Mouse (Mus musculus) neural tube, embryonic 14.5 days (tissue): ENCODE data around the gene Dcaf8. TPM values are rescaled to one million over a fixed set of nuclear protein-coding genes. Genes with fewer than 3 reads are reported as not detected.

ENCODE experiments used
- ATAC-seq: fragments of 200-750 bp; cut with Nextera tagmentation; 2 replicates; pipeline ENCODE4 v1.8.0; 2017; ENCODE audit warnings: low read depth, mild to moderate bottlenecking, moderate TSS enrichment, moderate library complexity
- H3K27ac ChIP-seq: fragments of 300-500 bp; sonication (generic); 2 replicates; pipeline ENCODE4 v1.5.1; 2014; ENCODE audit warnings: low read depth, mild to moderate bottlenecking, control low read depth, low read length, moderate library complexity, mixed read lengths
- H3K27me3 ChIP-seq: fragments of 300-500 bp; sonication (generic); 2 replicates; pipeline ENCODE4 v1.6.1; 2014; ENCODE audit warnings: low read length; ENCODE audit not compliant: control insufficient read depth, insufficient read depth
- H3K36me3 ChIP-seq: fragments of 300-500 bp; sonication (generic); 2 replicates; pipeline ENCODE4 v1.6.1; 2014; ENCODE audit warnings: low read length, mixed read lengths; ENCODE audit not compliant: control insufficient read depth, insufficient read depth
- H3K4me1 ChIP-seq: fragments of 300-500 bp; sonication (generic); 2 replicates; pipeline ENCODE4 v1.6.1; 2014; ENCODE audit warnings: low read length; ENCODE audit not compliant: control insufficient read depth, insufficient read depth
- H3K4me2 ChIP-seq: fragments of 300-500 bp; sonication (generic); 2 replicates; pipeline ENCODE4 v1.6.1; 2014; ENCODE audit warnings: mild to moderate bottlenecking, low read depth, low read length, control low read depth
- H3K4me3 ChIP-seq: fragments of 300-500 bp; sonication (generic); 2 replicates; pipeline ENCODE4 v1.5.1; 2014; ENCODE audit warnings: low read depth, low read length, control low read depth, mixed read lengths
- H3K9ac ChIP-seq: fragments of 300-500 bp; sonication (generic); replicated peaks from 2 replicates; pipeline ENCODE4 v1.6.1; 2014; ENCODE audit warnings: low read depth, mild to moderate bottlenecking, control low read depth, low read length, mixed read lengths
- H3K9me3 ChIP-seq: fragments of 300-500 bp; sonication (generic); 2 replicates; pipeline ENCODE4 v1.6.1; 2016; ENCODE audit warnings: low read length; ENCODE audit not compliant: control insufficient read depth
- WGBS: fragments of 180-500 bp; shearing (Covaris S2); extraction: QIAGEN DNeasy Blood & Tissue Kit; methylation state at CpG from one replicate; pipeline ENCODE4 v1.1.7; 2014; 5-methylcytosine and 5-hydroxymethylcytosine counted together
- polyA plus RNA-seq: library from polyadenylated mRNA; unstranded; fragments of >200 nt; fragmentation: Nextera tagmentation; extraction: Ambion mirVana; gene quantifications from 2 replicates; pipeline ENCODE4 v1.2.1, GENCODE M21; 2014

Gene Dcaf8
- polyA plus RNA-seq, 1 experiment from 2014 or later, result 72.3 TPM

DNA sequence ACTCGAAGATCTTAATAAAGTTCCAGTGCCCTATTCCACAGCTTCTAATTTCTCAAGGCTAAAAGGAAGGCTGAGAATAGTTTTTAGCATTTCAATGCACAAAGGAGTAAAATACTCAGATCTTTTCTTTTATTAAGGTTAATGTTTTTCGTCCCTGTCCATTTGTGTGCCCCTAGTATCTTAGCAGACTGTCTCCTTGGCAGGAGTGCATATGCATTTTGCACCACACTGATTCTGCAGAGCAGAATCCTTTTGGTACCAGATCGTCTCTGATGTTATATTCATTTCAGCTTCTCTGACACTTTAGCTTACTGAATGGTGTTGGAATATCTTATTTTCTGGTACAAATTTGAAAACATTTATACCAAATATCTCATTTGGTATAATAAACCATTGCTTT, 33.9 kb downstream of the Dcaf8 start:
- Histone ChIP-seq H3K9me3 (no peaks in the 10 kb centered on the region), H3K4me2 (no peak overlapping the region), H3K27ac (no peak overlapping the region), H3K4me3 (no peak overlapping the region), H3K4me1 (no peaks in the 10 kb centered on the region), H3K9ac (no peak overlapping the region), H3K36me3 (peaks cover 17% of the 10 kb centered on the region), H3K27me3 (no peaks in the 10 kb centered on the region)
- WGBS, result 96% methylated on average over 3 of the region's 3 CpGs
- ATAC-seq, result no peak

DNA sequence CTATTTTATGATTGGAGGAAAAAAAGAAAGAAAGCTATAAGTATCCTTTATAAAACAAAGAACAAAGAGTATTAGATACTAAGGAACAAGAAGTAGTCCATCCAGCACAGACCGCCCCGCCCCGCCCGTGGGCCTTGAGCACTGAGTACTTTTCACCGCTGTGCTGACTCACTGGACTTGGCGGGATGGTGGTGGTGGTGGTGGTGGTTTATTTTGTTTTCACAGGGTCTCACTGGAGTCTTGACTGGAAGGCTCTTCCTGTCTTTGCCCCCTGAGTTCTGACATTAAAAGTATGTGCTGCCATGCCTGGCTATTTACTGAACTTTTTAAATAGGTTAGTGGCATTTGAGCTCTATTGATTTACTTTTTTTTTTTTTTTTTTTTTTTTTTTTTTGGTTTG, 35.2 kb downstream of the Dcaf8 start:
- Histone ChIP-seq H3K27me3 (no peaks in the 10 kb centered on the region), H3K4me2 (no peak overlapping the region), H3K36me3 (peaks cover 25% of the 10 kb centered on the region; the same call in 1 of the 2 replicates), H3K27ac (no peak overlapping the region), H3K9ac (no peak overlapping the region), H3K9me3 (no peaks in the 10 kb centered on the region), H3K4me3 (no peak overlapping the region), H3K4me1 (no peaks in the 10 kb centered on the region)
- 98% methylated on average over 6 of the region's 6 CpGs for WGBS
- no peak for ATAC-seq

DNA sequence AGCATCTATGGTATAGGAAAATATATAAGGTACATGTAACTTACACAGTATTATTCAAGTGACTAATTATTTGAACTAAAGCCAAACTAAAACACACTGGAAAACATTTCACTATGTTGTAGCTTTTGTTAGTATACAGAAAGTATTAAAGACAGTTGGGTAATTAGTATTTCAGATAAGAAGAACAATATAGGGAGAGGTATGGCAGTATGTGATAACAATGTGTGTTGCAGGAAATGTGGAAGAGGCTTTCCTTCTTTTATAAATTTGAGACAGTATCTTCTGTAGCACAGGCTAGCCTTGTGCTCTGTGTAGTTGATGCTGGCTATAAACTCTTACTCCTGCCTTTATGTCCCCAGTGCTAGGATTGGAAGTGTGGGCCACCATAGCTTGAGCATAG, 36.0 kb downstream of the Dcaf8 start:
- H3K27ac ChIP-seq, result no peak overlapping the region
- no peak overlapping the region for H3K4me2 ChIP-seq
- H3K27me3 ChIP-seq, result no peaks in the 10 kb centered on the region
- peaks cover 34% of the 10 kb centered on the region for H3K36me3 ChIP-seq
- no peaks in the 10 kb centered on the region for H3K9me3 ChIP-seq
- no peak overlapping the region for H3K4me3 ChIP-seq
- H3K4me1 ChIP-seq, result no peaks in the 10 kb centered on the region
- H3K9ac ChIP-seq, result no peak overlapping the region
- no peak for ATAC-seq

DNA sequence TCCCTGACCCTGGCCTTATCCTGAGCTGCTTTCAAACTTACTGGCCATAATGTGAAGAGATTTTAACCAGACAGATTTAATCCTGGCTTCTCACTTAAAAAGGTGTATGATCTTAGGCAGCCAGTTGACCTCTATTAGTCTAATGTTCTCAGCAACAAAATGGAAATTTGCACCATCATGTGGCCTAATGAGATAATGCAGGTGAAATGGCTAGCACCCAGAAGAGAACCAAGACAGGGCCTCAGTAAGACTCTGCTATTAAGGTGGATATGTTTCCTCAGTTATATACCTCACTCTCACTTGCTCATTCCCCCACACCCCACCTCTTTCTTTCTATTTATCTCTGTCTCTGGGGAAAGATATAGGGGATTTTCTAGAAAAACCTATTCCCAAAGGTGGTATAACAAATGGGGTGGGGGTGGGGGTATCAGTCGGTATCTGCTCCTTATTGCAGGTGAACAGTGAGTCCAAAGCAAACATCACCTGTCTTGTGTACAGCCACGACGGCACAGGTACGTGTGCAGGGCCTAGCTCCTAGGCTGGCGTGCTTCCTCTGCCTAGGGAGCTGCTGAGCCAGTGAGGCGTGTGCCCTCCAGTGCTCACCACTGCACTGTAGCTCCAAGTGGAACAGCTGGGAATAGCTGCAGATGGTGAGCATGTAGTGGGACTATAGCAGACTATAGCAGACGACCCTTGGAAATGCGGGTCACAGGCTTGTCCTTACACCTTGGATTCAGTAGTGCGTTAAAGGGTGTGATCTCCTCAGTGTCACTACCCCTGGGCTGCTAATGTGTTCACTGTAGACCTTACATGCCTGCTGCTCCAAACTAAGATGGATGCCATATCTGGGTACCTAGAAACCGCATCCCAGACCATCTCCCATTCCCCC, 38.8 kb downstream of the Dcaf8 start:
- Histone ChIP-seq H3K27me3 (no peaks in the 10 kb centered on the region), H3K4me3 (no peak overlapping the region), H3K9ac (no peak overlapping the region), H3K36me3 (peaks cover 39% of the 10 kb centered on the region), H3K4me1 (no peaks in the 10 kb centered on the region), H3K27ac (no peak overlapping the region), H3K4me2 (no peak overlapping the region), H3K9me3 (no peaks in the 10 kb centered on the region)
- ATAC-seq, result peak; percentile 46; the same call in 1 of the 2 replicates
- 92% methylated on average over 10 of the region's 10 CpGs for WGBS

DNA sequence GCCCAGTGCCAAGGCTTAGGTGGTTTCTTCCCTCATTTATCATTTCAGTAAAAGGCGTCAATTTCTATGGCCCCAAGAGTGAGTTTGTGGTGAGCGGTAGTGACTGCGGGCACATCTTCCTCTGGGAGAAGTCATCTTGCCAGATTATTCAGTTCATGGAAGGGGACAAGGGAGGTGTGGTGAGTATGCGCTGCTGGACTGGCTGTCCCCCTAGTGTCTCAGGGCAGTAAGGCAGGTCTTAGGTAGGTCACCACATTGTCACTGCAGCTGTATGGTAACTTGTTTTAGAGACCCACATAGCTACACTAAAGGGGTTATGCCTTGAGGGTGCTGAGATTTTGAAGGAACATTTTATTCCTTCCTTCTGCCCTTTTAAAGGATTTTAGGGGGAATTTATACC, 41.0 kb downstream of the Dcaf8 start:
- peaks cover 45% of the 10 kb centered on the region for H3K36me3 ChIP-seq

DNA sequence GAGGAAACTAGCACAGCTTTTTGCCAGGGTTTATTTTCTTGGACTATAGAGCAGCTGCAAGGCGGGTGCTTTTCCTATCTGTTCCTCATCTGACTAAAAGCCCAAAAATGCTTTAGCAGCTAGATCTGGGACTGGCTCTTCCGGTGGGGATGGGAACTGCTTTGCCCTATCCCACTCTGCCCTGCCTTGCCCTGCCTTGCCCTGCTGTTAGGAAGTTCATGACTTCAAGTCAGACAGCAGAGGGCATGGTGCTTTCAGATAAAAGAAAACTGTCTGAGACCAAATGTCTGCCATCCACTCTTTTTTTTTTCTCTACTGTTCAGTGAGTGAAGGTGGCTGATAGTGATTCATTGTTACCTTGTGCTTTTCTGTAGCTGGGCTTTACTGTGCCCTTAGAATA, 43.7 kb downstream of the Dcaf8 start:
- WGBS, result 85% methylated on average over 2 of the region's 2 CpGs

More for the DNA sequence above, 41.0 kb downstream of the Dcaf8 start:
- H3K4me3 ChIP-seq, result no peak overlapping the region
- 69% methylated on average over 4 of the region's 4 CpGs for WGBS
- no peaks in the 10 kb centered on the region for H3K9me3 ChIP-seq
- H3K9ac ChIP-seq, result no peak overlapping the region
- H3K27me3 ChIP-seq, result no peaks in the 10 kb centered on the region
- H3K4me2 ChIP-seq, result no peak overlapping the region
- no peaks in the 10 kb centered on the region for H3K4me1 ChIP-seq
- no peak overlapping the region for H3K27ac ChIP-seq
- ATAC-seq, result no peak

DNA sequence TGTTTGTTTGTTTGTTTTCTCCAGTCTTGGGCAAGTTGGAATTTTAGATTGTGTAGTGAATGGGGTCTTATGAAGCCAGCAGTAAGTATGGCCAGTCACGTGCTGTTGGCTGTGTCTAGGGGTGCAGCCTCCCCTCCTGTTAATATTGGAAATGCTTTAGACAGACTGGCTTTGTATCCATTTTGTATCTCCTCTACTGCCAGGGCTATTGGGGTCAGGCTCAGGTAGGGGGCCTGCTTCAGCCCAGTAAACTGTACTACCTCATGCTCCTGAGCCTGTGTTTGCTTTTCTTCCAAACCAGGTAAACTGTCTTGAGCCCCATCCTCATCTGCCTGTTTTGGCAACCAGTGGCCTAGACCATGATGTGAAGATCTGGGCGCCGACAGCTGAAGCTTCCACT, 44.3 kb downstream of the Dcaf8 start:
- H3K9ac ChIP-seq, result no peak overlapping the region
- H3K36me3 ChIP-seq, result peaks cover 63% of the 10 kb centered on the region
- no peaks in the 10 kb centered on the region for H3K4me1 ChIP-seq
- no peak overlapping the region for H3K27ac ChIP-seq
- no peak for ATAC-seq
- no peaks in the 10 kb centered on the region for H3K27me3 ChIP-seq
- no peaks in the 10 kb centered on the region for H3K9me3 ChIP-seq
- H3K4me2 ChIP-seq, result no peak overlapping the region
- H3K4me3 ChIP-seq, result no peak overlapping the region
- WGBS, result 99% methylated on average over 3 of the region's 3 CpGs

More for the DNA sequence above, 43.7 kb downstream of the Dcaf8 start:
- Histone ChIP-seq H3K9ac (no peak overlapping the region), H3K4me2 (no peak overlapping the region), H3K4me1 (no peaks in the 10 kb centered on the region), H3K27me3 (no peaks in the 10 kb centered on the region), H3K36me3 (peaks cover 63% of the 10 kb centered on the region), H3K4me3 (no peak overlapping the region), H3K27ac (no peak overlapping the region), H3K9me3 (no peaks in the 10 kb centered on the region)
- no peak for ATAC-seq

DNA sequence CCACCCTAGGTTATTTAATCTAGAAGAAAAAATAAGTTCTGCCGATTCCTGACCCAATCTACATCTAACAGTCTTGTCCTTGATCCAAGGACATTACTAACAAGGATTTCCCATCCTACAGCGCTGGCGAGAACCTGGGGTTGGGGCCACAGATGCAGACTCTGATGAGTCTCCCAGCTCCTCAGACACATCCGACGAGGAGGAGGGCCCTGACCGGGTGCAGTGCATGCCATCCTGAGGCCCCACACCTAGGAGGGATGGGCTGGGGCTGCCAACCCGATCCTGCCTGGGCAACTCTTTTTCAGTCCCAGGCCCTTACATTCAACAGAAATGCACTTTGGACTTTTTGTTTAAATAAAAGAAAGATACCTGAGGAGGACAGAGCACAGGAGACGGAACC, 46.6 kb downstream of the Dcaf8 start:
- H3K4me3 ChIP-seq, result no peak overlapping the region
- H3K27me3 ChIP-seq, result no peaks in the 10 kb centered on the region
- H3K4me2 ChIP-seq, result no peak overlapping the region
- no peak overlapping the region for H3K27ac ChIP-seq
- H3K9ac ChIP-seq, result no peak overlapping the region
- 87% methylated on average over 8 of the region's 8 CpGs for WGBS
- ATAC-seq, result no peak
- H3K4me1 ChIP-seq, result no peaks in the 10 kb centered on the region
- no peaks in the 10 kb centered on the region for H3K9me3 ChIP-seq
- H3K36me3 ChIP-seq, result peaks cover 68% of the 10 kb centered on the region

DNA sequence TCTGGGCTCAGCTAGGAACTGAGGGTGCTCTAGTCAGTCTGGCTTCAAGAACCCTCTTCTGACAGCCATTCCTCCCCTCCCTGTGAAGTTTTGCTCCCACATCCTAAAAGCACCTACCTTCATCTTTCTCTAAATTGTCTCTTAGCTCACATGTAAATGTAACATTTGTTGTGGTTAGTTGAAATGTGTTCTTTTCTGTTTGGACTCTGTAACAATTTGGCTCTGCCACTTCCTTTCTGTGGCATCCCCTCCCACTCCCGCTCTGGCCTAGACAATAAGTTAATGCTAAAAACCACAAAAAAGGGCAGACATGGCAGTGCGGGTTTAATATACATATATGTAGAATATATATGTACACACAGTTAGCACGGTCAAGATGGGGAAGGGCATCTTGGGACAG, 49.3 kb downstream of the Dcaf8 start:
- H3K9me3 ChIP-seq, result no peaks in the 10 kb centered on the region
- H3K27ac ChIP-seq, result no peak overlapping the region
- ATAC-seq, result no peak
- no peaks in the 10 kb centered on the region for H3K27me3 ChIP-seq
- H3K4me2 ChIP-seq, result no peak overlapping the region
- peaks cover 20% of the 10 kb centered on the region for H3K4me1 ChIP-seq
- 92% methylated on average over 3 of the region's 3 CpGs for WGBS
- no peak overlapping the region for H3K4me3 ChIP-seq
- H3K9ac ChIP-seq, result no peak overlapping the region
- H3K36me3 ChIP-seq, result peaks cover 68% of the 10 kb centered on the region
